Mouse (Mus musculus): ENCODE results near the gene Cttnbp2.

The Cttnbp2 gene

DNA sequence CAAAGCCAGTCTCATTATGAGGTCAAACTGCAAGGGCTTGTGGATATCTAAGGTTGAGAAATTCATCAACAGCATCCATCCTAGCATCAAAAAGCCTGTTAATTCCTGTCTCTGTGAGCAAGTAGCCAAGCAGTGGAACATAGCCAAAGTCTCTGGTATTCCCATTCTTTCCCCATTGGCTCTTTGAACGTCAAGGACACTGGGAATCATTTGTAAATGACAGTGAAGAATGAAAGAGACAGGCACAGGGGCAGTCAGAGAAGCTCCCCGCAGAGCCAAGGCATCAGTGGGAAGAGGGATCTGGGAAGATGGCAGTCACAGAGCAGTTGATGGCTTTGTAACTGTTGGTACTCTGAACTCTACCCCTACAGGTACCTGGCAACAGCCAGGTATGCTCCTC is 46.9 kb downstream of the Cttnbp2 start:
- no peak for DNase-seq (ENCODE audit: low spot score)

GRCm38 (mm10) chr6:18466227-18466626 is 48.4 kb downstream of the Cttnbp2 start:
- DNase-seq (ENCODE audit: low spot score), result no peak

- no peak for DNase-seq (ENCODE audit: low spot score)
Measured at GRCm38 (mm10) chr6:18465626-18466025, 49.0 kb downstream of the Cttnbp2 start.

- DNase-seq (ENCODE audit: low spot score), result no peak
Measured at GRCm38 (mm10) chr6:18459657-18460056, 55.0 kb downstream of the Cttnbp2 start.

DNA sequence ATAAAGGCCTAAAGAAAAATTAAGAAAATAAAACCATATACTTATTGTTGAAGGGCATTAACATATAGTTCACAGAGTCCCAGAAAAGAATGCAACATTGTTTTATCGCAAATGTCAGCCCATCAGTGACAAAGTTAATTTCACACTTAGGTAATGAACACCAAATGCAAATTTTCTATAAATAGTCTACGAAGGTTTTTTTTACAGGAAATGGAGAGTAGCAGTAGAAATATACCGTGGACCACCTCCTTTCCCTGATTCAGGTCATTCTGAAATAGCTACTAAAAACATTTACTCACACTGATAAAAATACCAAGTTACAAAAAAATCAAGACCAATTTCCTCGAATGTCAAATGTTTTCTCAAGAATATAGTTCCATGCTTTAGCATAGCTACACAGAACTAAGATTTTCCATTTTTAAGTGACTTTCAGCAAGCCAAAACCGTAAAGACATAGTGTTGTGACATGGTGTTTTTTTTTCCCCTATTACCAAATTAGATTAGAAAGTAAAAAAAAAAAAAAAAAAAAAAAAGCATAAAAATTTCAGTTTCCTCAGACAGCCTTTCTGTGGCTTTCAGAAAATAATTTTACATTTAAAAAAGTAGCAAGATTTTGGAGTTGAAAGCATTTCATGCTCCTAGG is 64.0 kb downstream of the Cttnbp2 start:
- DNase-seq (ENCODE audit: low spot score), result no peak

DNA sequence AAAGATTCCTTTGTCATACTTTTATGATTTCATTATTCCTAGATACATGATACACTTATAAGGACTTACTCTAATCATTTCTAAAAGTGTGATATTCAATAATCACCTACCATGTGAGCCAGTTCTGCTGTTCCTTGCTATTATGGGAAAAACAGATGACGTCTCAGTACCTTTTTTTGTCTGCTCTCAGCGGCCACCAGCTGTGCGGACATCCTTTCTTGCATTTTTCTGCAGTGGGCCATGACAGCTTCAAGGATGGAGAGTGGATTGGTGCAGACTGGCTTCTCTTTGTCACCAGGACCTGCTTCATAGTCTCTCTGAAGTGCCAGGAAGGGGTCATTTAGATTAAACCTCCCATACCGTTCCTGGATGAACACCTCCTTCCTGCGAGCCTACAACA is 66.6 kb downstream of the Cttnbp2 start:
- DNase-seq (ENCODE audit: low spot score), result no peak

- DNase-seq (ENCODE audit: low spot score), result no peak
Measured at GRCm38 (mm10) chr6:18446917-18447316, 67.7 kb downstream of the Cttnbp2 start.

- no peak for DNase-seq (ENCODE audit: low spot score)
Measured at GRCm38 (mm10) chr6:18446359-18446758, 68.3 kb downstream of the Cttnbp2 start.

GRCm38 (mm10) chr6:18445747-18446146 is 68.9 kb downstream of the Cttnbp2 start:
- no peak for DNase-seq (ENCODE audit: low spot score)

DNA sequence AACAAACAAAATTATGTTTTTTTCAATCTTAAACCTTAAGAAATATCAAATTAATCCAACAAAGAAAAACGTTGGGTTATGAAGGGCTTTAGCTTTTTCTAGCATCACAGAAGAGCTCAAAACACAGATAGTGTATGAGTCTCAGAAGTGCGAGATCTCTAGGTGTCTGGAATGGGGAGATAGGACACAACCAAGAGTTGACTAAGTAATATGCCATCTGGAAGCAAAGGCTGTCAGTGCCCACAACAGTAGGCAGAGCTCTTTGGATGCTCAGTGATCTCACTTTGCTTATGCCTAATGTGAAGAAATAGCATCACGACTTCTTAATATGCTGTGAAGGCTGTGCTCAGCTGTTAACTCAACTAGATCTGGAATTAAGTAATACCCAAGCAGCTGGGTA is 72.3 kb downstream of the Cttnbp2 start:
- no peak for DNase-seq (ENCODE audit: low spot score)

DNA sequence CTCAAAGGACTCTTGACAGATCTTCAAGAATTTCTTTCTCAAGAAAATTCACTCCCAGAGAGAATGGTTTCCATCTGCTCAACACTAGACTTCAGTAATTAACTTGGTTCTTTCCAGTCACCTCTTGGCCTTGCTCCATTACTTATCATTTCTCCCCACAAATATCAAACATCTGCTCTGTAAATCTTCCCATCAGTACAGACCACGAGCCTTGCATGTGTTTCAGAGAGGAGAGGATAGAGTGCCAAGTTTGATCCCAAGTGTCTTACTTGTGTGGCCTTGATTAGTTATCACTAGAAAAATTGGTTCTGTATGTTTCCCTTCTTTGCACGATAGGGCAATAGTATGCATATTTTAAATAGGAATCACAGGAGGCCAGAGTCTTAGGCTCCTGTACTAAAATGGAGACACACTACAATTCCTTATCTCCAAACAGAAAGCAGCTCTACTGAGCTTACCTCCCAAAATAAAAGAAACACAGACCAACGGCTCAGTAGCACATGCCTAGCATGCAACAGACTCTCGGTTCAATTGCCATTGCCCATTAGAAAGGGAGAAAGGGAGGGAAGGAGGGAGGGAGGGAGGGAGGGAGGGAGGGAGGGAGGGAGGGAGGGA is 73.6 kb downstream of the Cttnbp2 start:
- DNase-seq (ENCODE audit: low spot score), result no peak

DNA sequence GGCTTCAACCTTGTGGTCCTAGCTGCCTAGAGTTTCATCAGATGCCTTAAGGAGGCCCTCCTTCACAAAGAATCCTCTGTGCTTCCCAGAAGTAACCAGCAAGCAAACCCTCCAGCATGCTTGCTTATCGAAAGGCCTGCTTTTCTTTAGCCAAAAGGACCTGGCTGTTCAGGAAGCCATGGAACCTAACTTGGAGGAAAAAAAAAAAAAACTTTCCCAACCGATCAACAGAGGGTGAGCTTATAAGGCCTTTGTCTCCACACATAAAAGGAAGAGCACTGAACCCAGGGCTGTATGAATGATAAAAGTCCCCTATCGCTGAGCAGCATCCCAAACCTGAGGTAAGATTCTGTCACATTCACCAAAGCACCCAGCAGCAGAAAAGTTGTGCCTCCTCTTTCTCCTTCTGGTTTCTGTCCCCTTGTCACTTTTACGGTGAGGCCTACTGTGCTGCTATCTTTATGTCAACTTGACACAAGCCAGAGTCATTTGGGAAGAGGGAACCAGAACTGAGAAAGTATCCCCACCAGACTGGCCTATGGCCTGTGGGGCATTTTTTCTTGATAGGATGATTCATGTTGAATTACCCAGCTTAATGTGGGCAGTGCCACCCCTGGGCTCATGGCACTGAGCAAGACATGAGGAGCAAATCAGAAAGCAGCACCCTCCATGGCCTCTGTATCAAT is 78.4 kb downstream of the Cttnbp2 start:
- DNase-seq (ENCODE audit: low spot score), result no peak

DNA sequence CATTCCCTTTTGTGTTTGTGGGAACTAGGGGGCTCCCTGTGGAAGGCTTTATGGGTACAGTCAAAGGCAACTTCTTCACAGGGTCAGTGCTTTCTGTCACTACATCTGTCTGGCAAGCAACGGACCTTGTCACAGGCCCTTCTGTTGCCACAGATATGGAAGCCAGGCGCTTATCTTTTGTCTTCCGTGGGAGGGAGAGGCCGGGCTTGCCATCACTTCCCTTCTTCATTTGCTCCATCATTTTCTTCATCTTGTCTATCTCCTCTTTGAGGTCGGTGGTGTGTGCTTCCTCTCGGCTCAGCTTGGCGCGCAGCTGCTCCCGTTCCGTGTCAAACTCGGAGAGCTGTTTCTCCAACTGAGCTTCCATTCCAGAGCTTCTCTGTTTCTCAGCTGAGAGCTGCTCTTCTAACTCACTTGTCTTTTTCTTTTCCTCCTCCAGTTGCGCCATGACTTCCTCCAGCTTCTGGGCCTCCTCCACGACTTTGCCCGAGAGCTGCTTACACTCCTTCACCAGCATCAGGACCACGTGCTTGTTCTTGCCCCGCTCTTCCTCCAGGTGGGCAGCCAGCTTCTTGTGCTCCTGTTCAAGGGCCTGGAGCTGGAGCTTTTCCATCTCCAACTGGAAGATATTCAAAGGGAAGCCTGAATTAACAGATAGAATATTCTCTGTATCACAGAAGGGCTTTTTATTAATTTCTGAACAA is 79.7 kb downstream of the Cttnbp2 start:
- no peak for DNase-seq (ENCODE audit: low spot score)

DNA sequence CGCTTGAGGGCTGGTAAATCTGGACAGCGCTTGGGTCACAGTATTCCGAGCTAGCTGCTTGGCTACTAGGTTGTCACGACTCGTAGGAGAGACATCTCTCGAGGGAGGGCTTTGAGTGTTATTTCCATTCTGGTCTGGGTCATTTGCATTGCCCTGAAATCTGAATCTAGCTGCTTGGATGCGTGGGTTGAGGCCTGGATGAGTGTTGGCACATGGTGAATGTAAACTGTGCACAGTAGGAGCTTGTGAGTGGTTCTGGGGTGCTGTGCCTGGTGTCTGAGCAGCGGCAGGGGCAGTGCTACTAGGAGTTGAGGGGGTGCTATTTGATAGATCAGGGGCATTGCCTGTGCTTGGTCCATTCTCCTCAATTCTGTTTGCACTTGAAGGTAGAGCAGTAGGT is 80.3 kb downstream of the Cttnbp2 start:
- DNase-seq (ENCODE audit: low spot score), result no peak

- no peak for DNase-seq (ENCODE audit: low spot score)
Measured at GRCm38 (mm10) chr6:18432362-18432761, 82.3 kb downstream of the Cttnbp2 start.

DNA sequence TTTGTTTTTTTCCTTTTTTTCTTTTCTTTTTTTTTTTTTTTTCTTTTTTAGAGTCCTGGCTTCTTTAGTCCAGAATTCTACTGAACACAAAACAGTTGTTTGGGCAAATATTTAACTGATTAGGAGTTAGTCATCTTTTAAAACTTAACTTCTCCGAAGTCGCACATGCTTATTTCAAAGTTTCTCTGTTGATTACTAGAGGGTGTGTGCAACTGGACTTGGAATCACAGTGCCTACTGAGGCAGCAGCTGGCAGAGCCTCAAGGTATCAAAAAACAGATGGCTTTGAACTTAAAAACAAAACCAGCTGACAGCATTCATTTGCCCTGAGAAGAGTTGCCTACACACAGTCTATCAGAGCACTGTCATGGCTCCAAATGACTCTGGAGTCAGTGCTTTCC is 82.8 kb downstream of the Cttnbp2 start:
- no peak for DNase-seq (ENCODE audit: low spot score)

GRCm38 (mm10) chr6:18430062-18430461 is 84.6 kb downstream of the Cttnbp2 start:
- no peak for DNase-seq (ENCODE audit: low spot score)

DNA sequence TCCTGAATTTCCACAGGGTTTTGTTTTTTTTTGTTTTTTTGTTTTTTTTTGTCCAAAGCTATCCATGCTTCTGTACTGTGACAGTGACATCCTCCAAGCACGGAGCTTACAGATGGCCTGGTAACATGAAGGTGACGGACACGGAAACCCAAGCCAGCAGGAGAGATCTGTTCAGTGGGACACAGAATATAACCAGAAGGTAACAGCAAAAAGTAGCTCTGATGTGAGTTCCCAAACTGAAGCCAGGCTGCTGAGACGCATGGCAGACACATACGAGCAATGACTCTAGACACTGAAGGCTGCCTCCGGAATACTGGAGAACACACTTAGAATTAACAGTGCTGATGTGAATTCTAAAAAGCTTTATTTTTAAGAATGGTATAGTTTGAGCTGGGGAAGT is 89.8 kb downstream of the Cttnbp2 start:
- DNase-seq (ENCODE audit: low spot score), result no peak

DNA sequence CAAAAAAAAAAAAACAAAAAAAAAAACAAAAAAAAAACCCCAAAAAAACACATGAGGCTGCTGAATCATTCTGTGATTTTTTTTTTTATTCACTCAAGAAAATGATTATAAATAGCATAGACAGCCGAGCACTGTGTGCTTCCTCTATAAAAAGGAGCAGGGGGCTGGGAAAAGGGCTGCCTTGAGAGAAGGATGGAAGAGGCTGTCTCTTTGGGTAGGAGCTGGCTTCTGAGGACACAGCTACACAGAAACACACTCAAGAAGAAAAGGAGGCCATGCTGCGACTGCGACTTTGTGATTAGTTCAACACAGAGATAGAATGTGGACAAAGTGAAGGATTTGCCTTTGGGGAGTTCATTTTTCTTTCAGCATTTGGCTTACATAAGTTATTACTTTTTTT is 90.3 kb downstream of the Cttnbp2 start:
- no peak for DNase-seq (ENCODE audit: low spot score)

DNA sequence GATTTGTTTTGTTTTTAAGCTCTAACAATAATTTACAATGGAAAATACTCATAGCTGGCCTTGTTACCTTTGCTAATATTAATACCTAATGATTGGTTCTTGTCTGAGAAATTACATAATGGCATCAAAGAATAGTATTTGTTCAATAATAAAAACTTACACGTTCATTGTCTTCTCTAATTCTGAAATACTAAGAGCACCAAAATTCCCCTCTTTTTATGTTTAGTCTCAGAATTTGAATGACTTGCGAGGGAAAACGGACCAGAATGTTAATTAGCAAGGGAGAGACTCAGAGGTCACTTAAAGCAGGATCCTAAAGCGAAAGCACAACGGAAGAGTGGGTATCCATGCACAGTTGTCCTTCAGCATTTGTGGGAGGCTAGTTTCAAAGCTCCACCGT is 91.5 kb downstream of the Cttnbp2 start:
- DNase-seq (ENCODE audit: low spot score), result no peak

- DNase-seq (ENCODE audit: low spot score), result no peak
Measured at GRCm38 (mm10) chr6:18421561-18421960, 93.1 kb downstream of the Cttnbp2 start.

DNA sequence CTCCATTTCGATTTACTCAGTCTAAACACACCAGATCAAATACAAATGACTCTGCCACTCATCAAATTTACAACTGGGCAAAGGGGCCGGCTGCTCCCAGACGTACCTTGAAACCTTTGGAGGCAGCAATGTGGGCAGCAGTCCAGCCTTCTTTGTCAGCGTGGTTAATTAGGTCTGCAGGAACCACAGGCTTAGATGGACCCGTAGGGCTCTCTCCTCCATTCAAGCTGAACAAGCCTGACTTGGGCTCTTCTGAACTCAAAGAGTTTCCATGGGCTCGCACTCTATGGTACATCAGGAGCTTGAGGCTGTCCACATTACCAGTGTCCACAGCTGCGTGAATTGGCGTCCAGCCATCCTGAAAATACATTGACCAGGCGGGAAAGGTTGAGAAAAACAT is 94.0 kb downstream of the Cttnbp2 start:
- no peak for DNase-seq (ENCODE audit: low spot score)

DNA sequence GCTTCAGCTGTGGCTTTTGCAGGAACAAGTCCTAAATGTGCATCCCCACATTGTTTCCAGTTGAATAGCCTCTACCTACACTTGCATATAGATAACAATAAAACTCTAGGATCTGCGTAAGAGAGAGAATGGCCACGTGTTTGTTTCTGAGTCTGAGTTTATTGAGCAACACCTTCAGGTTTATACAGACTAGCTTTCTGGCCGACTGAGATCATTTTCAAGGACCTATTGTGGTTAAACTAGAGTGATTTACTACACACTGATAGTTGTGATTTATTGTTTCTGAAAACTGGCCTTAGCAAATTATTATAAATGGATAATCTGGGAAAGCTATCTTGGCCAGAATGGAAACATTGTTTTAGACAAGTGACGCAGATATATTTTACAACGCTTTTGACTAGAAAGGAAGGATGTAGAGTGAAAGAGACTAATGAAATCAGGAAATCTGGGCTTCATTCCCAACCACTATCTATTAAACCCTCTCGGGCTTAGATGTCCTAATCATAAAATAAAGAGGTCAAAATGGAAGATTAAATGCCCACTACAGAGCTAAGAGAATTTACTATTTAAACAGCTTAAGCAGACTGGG is 96.7 kb downstream of the Cttnbp2 start:
- no peak for DNase-seq (ENCODE audit: low spot score)
